10 mouse cellular contexts compared by ENCODE assay signal in genomic region chr1:138516946-138517345, GRCm38 (mm10).
A peak's percentile ranks its signal among the peaks of the same experiment; 100 is the strongest.
DNase-seq lines count a peak whose midpoint lies in the region; ATAC-seq lines count a peak whose summit lies in the region.
"Had no signal": no experiment of that assay in that cellular context is flagged by ENCODE, and none has a peak within 500 bp of the region (broad histone marks: within the 10 kb centered on the region; RNA-seq: fewer than 3 reads in every experiment).

No protein-coding gene starts in this region.

- H3K9me3 ChIP-seq in heart, embryonic 15.5 days (replicated peaks), result no peaks in the 10 kb centered on the region
- H3K9me3 ChIP-seq in liver, embryonic 16.5 days (replicated peaks; ENCODE audit: control insufficient read depth, low read length), result no peaks in the 10 kb centered on the region
- no peaks in the 10 kb centered on the region for H3K9me3 ChIP-seq in forebrain, embryonic 16.5 days (ENCODE audit: control insufficient read depth, low read length)
- H3K9me3 ChIP-seq: liver, embryonic 15.5 days had no signal

- WGBS in heart, embryonic 15.5 days, result 40% methylated on average over 2 of the region's 2 CpGs
- WGBS in liver, embryonic 16.5 days (ENCODE audit: insufficient replicate concordance), result 34% methylated on average over 2 of the region's 2 CpGs
- WGBS in forebrain, embryonic 16.5 days, result 76% methylated on average over 2 of the region's 2 CpGs

- no peak for ATAC-seq in heart, embryonic 15.5 days (replicated peaks; ENCODE audit: insufficient number of reproducible peaks, insufficient read depth, low FRiP score, low read depth)
- ATAC-seq in activated CD4-positive, CD25-positive, alpha-beta regulatory T cell, adult 4 months, result peak; percentile 83
- 0 out of 2 replicates have a peak, but pooled peaks have one; percentile 43 for ATAC-seq in liver, embryonic 16.5 days (ENCODE audit: low read depth)
- no peak for ATAC-seq in forebrain, embryonic 16.5 days

- H3K4me1 ChIP-seq in heart, embryonic 15.5 days (replicated peaks), result peaks cover 3% of the 10 kb centered on the region; the same call in 1 of the 2 replicates
- H3K4me1 ChIP-seq in liver, embryonic 16.5 days (ENCODE audit: control insufficient read depth, low read depth, low read length), result no peaks in the 10 kb centered on the region; the same call in 1 of the 2 replicates
- H3K4me1 ChIP-seq in forebrain, embryonic 16.5 days (replicated peaks; ENCODE audit: control insufficient read depth, insufficient read depth, low read length), result peaks cover 3% of the 10 kb centered on the region
- H3K4me1 ChIP-seq: liver, embryonic 15.5 days had no signal

- no peak for DNase-seq in heart, postnatal 14 days
- peak; percentile 66 for DNase-seq in thymus, postnatal 0 days (ENCODE audit: low spot score)
- no peak for DNase-seq in adrenal gland, postnatal 14 days
- no peak for DNase-seq in layer of hippocampus, adult 9-10 months (ENCODE audit: low spot score)
- DNase-seq: cerebellum, adult 18-20 months had no signal

- H3K4me3 ChIP-seq in heart, embryonic 15.5 days, result no peak overlapping the region
- H3K4me3 ChIP-seq in liver, embryonic 16.5 days (ENCODE audit: low read depth, low read length), result no peak overlapping the region
- no peak overlapping the region for H3K4me3 ChIP-seq in forebrain, embryonic 16.5 days (replicated peaks; ENCODE audit: low read length)
- H3K4me3 ChIP-seq: liver, embryonic 15.5 days had no signal

- H3K9ac ChIP-seq in heart, embryonic 15.5 days, result no peak overlapping the region
- H3K9ac ChIP-seq in liver, embryonic 16.5 days (ENCODE audit: low read depth, low read length), result no peak overlapping the region
- no peak overlapping the region for H3K9ac ChIP-seq in forebrain, embryonic 16.5 days (replicated peaks; ENCODE audit: low read depth, low read length)
- H3K9ac ChIP-seq: liver, embryonic 15.5 days had no signal

- H3K27me3 ChIP-seq in heart, embryonic 15.5 days, result no peaks in the 10 kb centered on the region
- H3K27me3 ChIP-seq in liver, embryonic 16.5 days (ENCODE audit: control insufficient read depth, insufficient read depth, low read depth, low read length), result no peaks in the 10 kb centered on the region
- H3K27me3 ChIP-seq in forebrain, embryonic 16.5 days (replicated peaks; ENCODE audit: control insufficient read depth, insufficient read depth, low read length), result no peaks in the 10 kb centered on the region
- H3K27me3 ChIP-seq: liver, embryonic 15.5 days had no signal

- no peaks in the 10 kb centered on the region for H3K36me3 ChIP-seq in heart, embryonic 15.5 days
- H3K36me3 ChIP-seq in liver, embryonic 16.5 days (ENCODE audit: control insufficient read depth, insufficient read depth), result no peaks in the 10 kb centered on the region; the same call in 1 of the 2 replicates
- no peaks in the 10 kb centered on the region for H3K36me3 ChIP-seq in forebrain, embryonic 16.5 days (ENCODE audit: control insufficient read depth, insufficient read depth)
- H3K36me3 ChIP-seq: liver, embryonic 15.5 days had no signal

- intact Hi-C loops in heart, postnatal 14 days (cut with DNase I), result no loop called here

- H3K27ac ChIP-seq in heart, embryonic 15.5 days, result peak overlapping the region; percentile 34
- H3K27ac ChIP-seq in liver, embryonic 16.5 days (ENCODE audit: low read length), result no peak overlapping the region
- H3K27ac ChIP-seq in forebrain, embryonic 16.5 days (ENCODE audit: low read length), result no peak overlapping the region
- H3K27ac ChIP-seq: liver, embryonic 15.5 days had no signal

- H3K4me2 ChIP-seq in heart, embryonic 15.5 days, result 0 out of 2 replicates have a peak overlapping the region, but pooled peaks have one; percentile 4
- 0 out of 2 replicates have a peak overlapping the region, but pooled peaks have one; percentile 9 for H3K4me2 ChIP-seq in liver, embryonic 16.5 days (ENCODE audit: low read depth, low read length)
- H3K4me2 ChIP-seq in forebrain, embryonic 16.5 days (ENCODE audit: low read length), result no peak overlapping the region
- H3K4me2 ChIP-seq: liver, embryonic 15.5 days had no signal

Comparison
In these comparisons a context has a peak if more than half of its experiments do, and no peak if none do; other contexts are left out.
1. ATAC-seq: peak in activated CD4-positive, CD25-positive, alpha-beta regulatory T cell, adult 4 months (single experiment) and liver, embryonic 16.5 days (single experiment); none in heart, embryonic 15.5 days (single experiment) and forebrain, embryonic 16.5 days (single experiment).